Mouse (Mus musculus): ENCODE measurements around the gene Acot3. TPM values are rescaled to one million over a fixed set of nuclear protein-coding genes. Genes with fewer than 3 reads are reported as not detected.

The Acot3 gene
- not detected for total RNA-seq (2023)

DNA sequence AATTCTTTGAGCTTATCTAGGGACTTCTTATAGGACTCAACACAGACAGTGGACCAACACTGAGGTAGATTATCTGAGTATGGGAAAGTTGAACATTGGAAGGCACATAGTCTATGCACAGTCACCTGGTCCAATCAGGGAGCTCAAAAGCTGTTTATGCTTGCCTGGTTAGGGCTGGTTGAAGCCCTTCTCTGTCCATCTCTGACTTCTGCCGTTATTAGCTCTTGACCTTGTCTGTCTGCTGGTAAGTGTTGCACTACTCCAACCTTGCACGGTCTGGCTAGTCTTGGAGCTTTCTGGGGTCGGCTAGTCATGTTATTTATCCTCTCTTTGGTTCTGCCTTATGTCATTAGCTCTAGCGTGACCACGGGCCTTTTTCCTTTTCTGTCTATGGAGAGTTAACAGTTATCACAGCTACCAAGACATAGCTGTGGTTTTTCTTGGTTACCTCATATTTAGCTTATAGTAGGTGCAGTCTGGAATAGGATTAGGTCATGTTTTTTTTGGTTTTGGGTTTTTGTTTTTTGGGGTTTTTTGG lies at the start of gene Acot3:
TSS of gene Acot3 (plus strand) at position 208 of the 538 bp plus-strand sequence.

DNA sequence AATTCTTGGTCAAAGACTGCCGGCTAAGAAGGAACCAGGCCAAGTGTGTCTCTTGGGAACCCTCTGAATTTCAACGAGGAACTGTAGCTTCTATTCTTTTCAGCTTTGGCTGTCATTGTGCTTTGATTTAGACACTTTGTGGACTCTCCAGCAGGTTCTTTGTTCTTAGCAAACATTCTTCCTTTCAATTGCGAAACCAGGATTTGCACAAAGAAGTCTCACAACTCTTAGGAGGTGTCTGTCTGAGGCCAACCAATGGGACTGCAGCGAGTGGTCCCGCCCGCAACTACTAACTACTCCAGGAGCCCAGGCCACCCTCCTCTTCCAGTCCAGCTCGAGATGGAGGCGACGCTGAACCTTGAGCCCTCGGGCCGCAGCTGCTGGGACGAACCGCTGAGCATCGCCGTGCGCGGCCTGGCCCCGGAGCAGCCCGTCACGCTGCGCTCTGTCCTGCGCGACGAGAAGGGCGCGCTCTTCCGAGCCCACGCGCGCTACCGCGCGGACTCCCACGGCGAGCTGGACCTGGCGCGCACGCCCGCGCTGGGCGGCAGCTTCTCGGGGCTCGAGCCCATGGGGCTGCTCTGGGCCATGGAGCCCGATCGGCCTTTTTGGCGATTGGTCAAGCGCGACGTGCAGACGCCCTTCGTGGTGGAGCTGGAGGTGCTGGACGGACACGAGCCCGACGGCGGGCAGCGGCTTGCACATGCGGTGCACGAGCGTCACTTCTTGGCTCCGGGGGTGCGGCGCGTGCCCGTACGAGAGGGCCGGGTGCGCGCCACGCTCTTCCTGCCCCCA lies 42.6 kb upstream of the Acot3 start, which contains the start of gene Acot1:
TSS of gene Acot1 (plus strand) at position 320 of the 795 bp plus-strand sequence.

DNA sequence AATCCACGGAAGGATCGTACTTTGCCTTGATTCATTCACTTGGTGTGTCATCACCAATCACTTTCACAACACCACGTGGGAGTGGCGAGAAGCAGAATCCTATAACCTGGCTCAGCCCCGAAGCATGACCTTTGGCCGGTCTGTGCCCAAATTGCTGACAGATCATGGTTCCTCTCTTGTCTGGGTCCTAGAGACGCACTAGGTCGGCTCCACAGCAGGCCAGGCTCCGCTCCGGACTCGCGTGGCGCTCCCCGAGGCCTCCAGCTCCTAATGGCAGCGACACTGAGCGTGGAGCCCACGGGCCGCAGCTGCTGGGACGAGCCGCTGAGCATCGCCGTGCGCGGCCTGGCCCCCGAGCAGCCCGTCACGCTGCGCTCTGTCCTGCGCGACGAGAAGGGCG lies 13.7 kb upstream of the Acot3 start, which contains the start of gene Acot4:
TSS of gene Acot4 (plus strand) at position 139 of the 400 bp plus-strand sequence.

DNA sequence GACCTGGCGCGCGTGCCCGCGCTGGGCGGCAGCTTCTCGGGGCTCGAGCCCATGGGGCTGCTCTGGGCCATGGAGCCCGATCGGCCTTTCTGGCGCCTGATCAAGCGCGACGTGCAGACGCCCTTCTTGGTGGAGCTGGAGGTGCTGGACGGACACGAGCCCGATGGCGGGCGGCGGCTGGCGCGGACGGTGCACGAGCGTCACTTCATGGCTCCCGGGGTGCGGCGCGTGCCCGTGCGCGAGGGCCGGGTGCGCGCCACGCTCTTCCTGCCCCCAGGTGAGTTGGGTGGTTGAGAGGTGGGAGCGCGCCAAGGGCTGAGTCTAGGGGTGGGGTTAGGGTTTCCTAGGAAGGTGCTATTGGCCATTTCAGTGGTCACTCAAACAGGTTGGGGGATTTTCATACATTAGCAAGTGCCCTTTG lies 13.2 kb upstream of the Acot3 start, which contains the start of gene Gm49366:
TSS of gene Gm49366 (plus strand) at position 245 of the 421 bp plus-strand sequence.

DNA sequence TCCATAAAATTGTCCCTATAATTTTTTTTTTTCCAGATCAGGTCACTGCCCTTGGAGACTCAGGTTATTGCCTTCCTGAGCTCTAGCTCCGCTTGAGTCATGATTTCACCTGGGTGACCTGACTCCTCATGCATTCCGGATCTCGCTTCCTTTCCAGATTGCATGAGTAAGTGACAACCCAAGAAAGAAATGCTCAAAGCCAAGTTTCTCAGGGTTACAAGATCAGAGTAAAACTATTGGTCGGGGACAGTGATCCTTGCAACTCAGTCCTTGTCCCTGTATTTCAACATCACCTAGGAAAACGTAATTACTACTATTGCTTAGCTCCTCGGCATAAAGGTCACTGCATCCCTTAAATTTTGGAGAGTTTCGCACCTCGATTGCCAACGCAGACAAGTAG lies 17.0 kb downstream of the Acot3 start, which contains the start of gene Acot5:
TSS of gene Acot5 (plus strand) at position 340 of the 400 bp plus-strand sequence.

DNA sequence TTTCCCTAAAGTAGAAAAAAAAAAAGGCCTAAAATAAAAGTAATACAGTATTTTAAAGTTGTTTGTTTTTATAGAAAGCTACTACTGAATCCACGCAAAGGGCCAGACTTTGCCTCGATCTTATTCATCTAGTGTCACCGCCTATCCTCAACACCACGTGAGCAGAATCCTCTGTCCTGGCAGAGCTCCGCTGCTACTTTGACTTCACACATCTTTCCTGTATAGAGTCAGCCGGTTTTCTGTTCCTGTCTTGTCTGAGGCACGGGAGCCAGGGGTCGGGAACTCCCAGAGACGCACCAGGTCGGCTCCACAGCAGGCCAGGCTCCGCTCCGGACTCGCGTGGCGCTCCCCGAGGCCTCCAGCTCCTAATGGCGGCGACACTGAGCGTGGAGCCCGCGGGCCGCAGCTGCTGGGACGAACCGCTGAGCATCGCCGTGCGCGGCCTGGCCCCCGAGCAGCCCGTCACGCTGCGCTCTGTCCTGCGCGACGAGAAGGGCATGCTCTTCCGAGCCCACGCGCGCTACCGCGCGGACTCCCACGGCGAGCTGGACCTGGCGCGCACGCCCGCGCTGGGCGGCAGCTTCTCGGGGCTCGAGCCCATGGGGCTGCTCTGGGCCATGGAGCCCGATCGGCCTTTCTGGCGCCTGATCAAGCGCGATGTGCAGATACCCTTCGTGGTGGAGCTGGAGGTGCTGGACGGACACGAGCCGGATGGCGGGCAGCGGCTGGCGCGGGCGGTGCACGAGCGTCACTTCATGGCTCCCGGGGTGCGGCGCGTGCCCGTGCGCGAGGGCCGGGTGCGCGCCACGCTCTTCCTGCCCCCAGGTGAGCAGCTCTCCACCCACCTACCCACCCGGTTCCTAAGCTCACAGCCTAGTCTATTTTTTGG lies 48.9 kb downstream of the Acot3 start, which contains the start of gene Acot6:
TSS of gene Acot6 (plus strand) at position 51 of the 889 bp plus-strand sequence.

Other genes with a start within 250 kb of the Acot3 start
- gene Numb, start 130.2 kb upstream of the Acot3 start, total RNA-seq (2023), result 100 to 1,000 TPM; 107 to 116 TPM
- gene Riox1, start 101.5 kb upstream of the Acot3 start, total RNA-seq (2023), result 10 to 100 TPM; 42.3 to 49.1 TPM
- not detected for gene Heatr4, start 67.3 kb upstream of the Acot3 start, total RNA-seq (2023)
- 1 to 10 TPM; 4.3 to 5.3 TPM for gene Acot2, start 64.3 kb upstream of the Acot3 start, total RNA-seq (2023)
- 10 to 100 TPM; 20.0 to 20.2 TPM for gene Acot1, start 42.7 kb upstream of the Acot3 start, total RNA-seq (2023)
- gene Acot4, start 13.8 kb upstream of the Acot3 start, total RNA-seq (2023), result under 1 TPM in 1 of 2 experiments, not detected in 1; 0.11 TPM
- gene Gm49366, start 13.2 kb upstream of the Acot3 start, total RNA-seq (2023), result not detected
- gene Acot5, start 17.2 kb downstream of the Acot3 start, total RNA-seq (2023), result not detected
- under 1 TPM; 0.55 to 0.83 TPM for gene Acot6, start 48.5 kb downstream of the Acot3 start, total RNA-seq (2023)
- 1 to 10 TPM in 1 of 2 experiments, under 1 TPM in 1; 0.18 to 1.3 TPM for gene Dnal1, start 62.2 kb downstream of the Acot3 start, total RNA-seq (2023)
- gene Pnma1, start 96.3 kb downstream of the Acot3 start, total RNA-seq (2023), result 1 to 10 TPM; 1.9 to 2.9 TPM
- gene Elmsan1, start 166.7 kb downstream of the Acot3 start, total RNA-seq (2023), result 10 to 100 TPM; 66.3 to 71.8 TPM
- gene Ptgr2, start 233.1 kb downstream of the Acot3 start, total RNA-seq (2023), result 10 to 100 TPM; 15.0 to 16.0 TPM

Measured in neutrophil, adult 83 days (primary cell).